Mouse (Mus musculus) urinary bladder, adult 18-20 months (tissue): ENCODE measurements around the gene Ecm2.

Source experiments
- DNase-seq, 2 experiments: peaks; one replicate each; pipeline ENCODE4 v3.0.0; 2022; ENCODE audit warnings: low spot score in 2 of 2, mixed read lengths in 2 of 2

Ecm2 gene

DNA sequence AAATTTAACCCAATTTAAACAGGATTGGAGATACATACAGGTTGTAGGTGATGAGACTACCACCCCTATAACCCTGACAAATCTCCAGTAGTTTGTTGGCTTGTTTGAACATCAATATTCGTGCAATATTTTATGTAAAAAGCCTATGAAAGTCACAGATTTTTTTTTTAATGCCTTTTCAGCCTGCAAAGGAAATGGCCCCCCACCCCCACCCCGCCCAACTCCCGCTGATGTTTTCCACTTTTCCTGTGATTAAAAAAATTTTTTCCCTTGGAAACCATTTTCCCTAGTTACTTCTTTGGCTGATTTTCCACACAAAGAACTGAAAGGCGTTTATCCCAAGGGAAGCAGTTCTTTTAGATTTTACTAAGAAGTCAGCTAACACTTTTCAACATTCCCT lies at the start of gene Ecm2:
Gene Ecm2, plus strand, starts transcription at position 301 of the 400 bp plus-strand sequence.
- DNase-seq = no peak

GRCm38 (mm10) chr13:49460276-49460675 lies 44.3 kb upstream of the Ecm2 start:
- no peak for DNase-seq

DNA sequence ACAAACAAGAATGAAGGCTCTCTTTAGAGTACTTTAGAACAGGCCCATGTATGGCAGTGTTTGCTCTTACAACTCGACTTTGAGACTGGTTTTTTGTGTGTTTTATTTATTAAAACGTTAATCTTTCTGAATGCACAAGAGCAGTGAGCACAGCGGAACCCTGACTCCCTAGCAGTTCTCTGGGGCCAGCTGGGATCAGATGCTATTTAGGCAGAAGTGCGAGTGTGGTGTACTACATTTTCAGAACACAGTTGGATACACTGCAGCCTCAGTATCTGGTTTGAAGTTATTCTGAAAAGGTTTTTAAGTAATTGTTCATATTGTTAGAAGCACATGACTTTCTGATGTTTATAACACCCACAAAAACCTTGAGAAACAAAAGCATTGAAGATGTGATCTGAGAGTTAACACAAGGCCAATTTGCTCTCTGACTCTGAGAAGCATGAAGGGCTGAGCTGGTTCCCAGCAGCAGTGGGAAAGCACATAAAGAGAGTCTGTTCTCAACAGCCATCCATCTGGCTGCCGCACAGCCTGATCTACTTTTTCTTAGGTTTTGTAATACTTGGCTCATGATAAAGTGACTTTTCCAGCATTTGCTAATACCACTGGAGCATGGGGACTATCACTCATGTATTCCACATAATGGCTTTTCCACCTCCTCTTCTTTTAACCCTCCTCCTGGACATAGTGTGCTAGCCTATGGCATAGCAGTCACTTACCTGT lies 43.8 kb upstream of the Ecm2 start:
- no peak for DNase-seq

DNA sequence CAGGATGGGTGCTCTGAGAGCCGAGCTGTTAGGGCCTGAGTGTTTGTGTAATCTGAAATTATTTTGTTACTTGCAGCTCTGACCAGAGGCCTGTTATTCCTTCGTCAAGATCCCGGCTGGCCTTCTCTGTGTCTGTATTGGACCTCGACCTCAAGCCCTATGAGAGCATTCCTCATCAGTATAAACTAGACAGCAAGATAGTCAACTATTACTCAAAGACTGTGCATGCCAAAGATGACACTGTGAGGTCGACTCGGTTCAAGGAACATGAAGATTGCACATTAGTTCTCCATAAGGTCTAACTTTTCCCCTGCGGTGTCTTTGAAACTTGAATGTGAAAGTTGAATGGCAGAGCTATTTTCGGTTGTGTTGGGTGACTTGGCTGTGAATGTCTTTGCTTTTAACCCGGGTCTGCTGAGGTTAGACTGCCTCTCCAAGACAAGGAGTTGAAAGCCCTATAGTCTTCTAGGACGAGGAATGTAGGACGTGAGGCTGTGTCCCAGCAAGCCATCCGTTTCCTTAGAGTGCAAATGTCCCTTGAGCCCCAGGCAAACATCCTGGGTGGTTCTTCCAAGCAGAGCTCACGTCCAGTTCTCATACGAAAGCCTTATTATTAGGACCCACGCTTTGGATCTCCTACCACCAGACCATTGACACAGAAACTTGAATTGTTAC lies 43.0 kb upstream of the Ecm2 start:
- peak in 1 of 2 experiments; percentile 10 for DNase-seq

GRCm38 (mm10) chr13:49462921-49463320 lies 41.7 kb upstream of the Ecm2 start:
- DNase-seq = no peak

DNA sequence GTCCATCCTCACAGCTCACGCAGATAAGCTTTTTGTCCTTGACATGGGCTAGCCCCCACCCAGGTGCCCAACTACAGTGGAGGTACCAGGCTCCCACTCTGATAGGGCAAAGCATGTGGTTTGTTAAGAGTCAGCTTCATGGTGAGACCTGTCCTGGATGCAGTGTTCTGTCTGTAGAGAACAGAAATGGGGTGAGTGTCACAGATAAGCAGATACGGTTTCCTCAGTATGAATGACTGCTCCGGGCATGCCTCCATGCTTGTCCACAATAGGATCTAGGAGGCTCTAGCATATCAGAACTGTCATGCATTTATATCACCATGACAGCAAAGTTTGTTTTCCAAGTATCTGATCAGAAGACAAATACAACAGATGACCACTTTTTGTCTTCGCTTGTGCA lies 38.7 kb upstream of the Ecm2 start:
- DNase-seq = no peak

DNA sequence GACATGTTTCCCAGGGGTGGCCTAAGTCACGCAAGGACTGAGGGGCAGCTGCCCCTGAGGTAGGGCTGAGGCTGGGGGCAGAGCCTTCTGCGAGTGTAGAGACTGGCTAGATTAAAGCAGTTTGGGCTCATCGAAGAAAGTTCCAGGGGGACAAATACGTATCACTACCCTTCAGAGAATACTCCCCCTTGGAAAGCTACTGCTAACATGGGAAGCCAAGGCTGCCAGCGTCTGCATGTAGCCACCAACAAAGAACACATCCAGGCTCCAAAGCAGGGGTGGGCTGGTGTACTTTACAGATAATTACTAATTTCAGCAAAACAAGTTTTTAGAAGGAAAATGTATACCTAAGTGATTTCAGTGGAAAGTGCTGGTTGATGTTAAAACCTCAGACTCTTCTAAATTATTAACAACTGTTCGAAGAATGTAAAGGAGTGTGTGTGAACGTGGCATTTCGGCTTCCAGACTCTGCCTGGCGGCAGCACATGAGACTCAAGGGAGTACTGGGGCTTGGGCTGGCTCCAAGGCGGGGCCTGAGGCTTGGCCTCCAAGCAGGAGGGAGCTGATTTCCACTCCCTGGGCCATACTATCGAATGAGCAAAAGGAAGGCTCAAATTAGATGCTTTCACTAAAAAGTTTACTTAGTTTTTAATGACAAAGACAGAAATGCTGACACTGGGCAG lies 38.1 kb upstream of the Ecm2 start:
- peak in 1 of 2 experiments; percentile 30 for DNase-seq

- no peak for DNase-seq
Measured at GRCm38 (mm10) chr13:49467585-49467984, 37.0 kb upstream of the Ecm2 start.

DNA sequence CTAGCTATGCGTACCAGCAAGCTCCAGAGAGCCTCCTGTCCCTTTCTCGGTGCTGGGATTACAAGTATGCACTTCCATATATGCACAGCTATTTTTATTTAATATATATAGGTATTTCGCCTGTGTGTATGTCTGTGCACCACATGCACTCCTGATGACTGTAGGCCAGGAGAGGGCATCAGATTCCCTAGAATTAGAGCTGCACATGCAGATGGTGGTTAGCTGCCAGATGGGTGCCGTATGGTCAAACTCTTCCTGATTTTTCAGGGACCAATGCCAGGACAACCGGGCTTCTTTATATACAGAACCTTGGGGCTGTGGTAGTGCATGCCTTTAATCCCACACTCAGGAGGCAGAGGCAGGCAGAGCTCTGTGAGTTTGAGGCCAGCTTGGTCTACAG lies 35.6 kb upstream of the Ecm2 start:
- DNase-seq = no peak

DNA sequence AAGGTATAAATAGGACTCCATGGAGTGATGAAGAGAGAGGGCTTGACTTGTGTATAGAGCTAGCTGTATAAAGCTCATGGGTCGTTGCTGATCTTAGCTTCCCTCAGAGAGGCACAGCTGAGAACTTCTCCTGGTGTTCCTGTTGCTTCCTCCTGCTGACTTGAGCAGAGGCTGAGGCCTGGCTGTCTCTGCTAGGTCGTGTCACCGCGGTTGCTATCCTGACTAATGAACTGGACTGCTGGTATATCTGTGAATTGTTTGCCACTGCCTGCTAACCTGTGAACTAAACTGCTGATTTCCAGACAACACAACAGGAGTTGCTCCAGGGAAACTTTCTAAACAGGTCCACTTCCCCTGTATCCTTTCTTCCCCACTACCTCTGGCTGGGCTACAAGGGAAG lies 34.3 kb upstream of the Ecm2 start:
- DNase-seq = no peak

GRCm38 (mm10) chr13:49470806-49471205 lies 33.8 kb upstream of the Ecm2 start:
- DNase-seq = no peak

GRCm38 (mm10) chr13:49471981-49472675 lies 32.5 kb upstream of the Ecm2 start:
- no peak for DNase-seq

- DNase-seq = no peak
Measured at GRCm38 (mm10) chr13:49472676-49473005, 32.0 kb upstream of the Ecm2 start.

- no peak for DNase-seq
Measured at GRCm38 (mm10) chr13:49477887-49478286, 26.7 kb upstream of the Ecm2 start.

DNA sequence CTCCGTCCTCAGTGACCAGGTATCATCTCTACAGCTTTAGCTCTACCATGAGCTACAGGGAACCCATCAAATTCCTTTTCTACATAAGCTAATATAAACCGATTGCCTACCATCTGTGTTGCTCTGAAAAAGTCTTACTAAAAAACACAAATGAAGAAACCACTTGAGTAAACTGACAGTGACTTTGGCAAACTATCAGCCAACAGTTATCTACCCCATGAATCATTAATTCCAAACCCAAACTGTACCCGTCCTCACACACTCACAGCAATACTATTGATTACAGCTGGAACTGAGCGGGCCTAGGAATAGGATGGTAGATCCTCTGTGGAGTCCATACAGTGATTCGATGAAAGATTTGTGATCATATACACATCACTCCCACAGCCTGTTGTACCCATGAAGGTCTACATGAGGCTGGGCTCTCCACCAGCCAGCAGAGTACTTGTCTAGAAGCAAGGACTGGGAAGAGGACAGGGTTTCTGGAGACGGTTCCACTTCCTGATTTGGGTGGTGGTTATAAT lies 25.7 kb upstream of the Ecm2 start:
- no peak for DNase-seq

GRCm38 (mm10) chr13:49479399-49479798 lies 25.2 kb upstream of the Ecm2 start:
- no peak for DNase-seq

DNA sequence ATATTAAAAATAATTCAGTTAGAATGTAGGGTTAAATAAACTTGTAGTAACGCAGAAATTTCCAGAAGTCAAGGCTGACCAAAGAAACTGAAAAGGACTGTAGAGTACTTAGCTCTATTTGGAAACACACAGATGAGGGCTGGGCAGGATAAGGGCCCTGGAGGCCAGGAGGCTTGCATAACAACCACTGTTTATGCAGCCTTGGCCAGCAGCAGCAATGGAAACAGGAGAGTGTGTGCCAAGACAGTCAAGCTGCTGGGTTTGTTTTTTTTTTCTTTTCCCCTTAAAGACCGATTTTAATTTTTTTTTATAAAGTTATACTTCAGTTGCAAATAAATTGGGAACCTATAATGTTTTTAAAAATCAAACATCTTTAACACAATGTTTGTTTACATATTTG lies 24.6 kb upstream of the Ecm2 start:
- peak in 1 of 2 experiments; percentile 82 for DNase-seq

- no peak for DNase-seq
Measured at GRCm38 (mm10) chr13:49480551-49480950, 24.1 kb upstream of the Ecm2 start.

- DNase-seq = no peak
Measured at GRCm38 (mm10) chr13:49485388-49485787, 19.2 kb upstream of the Ecm2 start.

DNA sequence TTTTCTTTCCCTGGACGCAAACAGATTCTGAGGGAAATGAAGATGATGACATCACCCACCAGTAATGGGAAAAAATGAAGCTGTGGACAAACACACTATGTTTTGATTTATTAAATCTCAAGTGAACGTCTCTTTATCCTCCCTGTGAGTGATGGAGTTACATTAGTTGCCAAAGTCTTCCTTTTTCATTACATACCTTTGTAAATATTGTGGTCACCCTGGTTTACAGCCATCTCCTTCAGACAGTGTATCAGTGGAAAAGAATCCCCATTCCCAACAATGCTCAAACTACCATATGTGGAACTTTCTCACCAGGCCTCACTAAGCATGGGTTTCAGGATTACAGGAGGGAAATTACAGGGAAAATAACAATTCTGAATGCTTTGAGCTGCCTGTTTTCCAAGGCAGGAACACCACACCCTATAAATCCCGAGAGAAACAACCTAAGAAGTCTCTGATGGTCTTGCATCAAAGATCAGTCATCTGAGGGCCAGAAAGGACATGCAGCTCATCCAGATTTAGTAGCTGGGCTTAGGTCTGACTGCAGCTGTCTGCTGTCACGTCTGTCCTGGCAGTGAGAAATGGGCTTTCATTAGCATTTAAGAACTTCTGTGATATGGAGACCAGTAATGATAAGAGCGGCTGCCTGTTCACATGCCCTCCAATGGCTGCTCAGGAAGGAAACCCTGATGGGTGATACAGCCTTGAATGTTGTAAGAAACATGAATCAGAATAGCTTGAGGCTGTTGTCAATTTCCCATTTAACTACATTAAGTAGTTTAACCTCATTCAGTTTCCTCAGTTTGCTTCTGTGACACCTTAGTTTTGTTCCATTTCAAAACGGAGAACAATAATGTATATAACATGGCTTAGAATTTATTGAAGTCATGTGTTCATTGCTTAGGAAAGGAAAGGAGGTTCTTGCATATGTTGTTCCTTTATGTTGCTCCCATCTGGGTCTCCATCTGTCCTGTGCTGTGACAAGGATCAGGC lies 11.9 kb upstream of the Ecm2 start, which contains the start of gene Tes3-ps:
Gene Tes3-ps, plus strand, starts transcription at position 943 of the 993 bp plus-strand sequence.
- DNase-seq = no peak

- DNase-seq = no peak
Measured at GRCm38 (mm10) chr13:49505776-49506175, 1.2 kb downstream of the Ecm2 start.
